Mouse (Mus musculus): ENCODE measurements around the gene Mok. TPM values are rescaled to one million over a fixed set of nuclear protein-coding genes. Genes with fewer than 3 reads are reported as not detected.

Mok gene
- total RNA-seq, 1 experiment: 14.9 TPM

DNA sequence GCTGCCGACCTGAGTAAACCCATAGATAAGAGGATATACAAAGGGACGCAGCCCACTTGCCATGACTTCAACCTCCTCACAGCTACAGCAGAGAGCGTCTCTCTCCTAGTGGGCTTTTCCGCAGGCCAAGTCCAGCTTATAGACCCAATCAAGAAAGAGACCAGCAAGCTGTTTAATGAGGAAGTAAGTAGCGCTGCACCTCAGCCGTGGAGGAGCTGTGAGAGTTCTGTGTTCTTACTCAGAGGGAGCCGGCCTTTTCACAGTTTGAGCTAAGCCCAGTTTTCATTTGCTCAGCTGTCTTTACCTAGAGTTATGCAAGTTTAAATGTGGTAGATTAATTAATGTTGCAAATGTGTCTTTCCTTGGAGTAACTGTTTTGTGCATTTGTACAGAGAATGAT lies 61.4 kb downstream of the Mok start:
- H3K4me3 ChIP-seq (ENCODE audit: insufficient read depth in 1 of 2, low read depth in 1 of 2, low read length in 2 of 2, poor library complexity in 1 of 2, severe bottlenecking in 1 of 2): no peak overlapping the region
- no peaks in the 10 kb centered on the region for H3K9me3 ChIP-seq (ENCODE audit: control insufficient read depth, insufficient read depth, low read depth, low read length)
- H3K4me1 ChIP-seq (ENCODE audit: control insufficient read depth in 2 of 2, insufficient read depth in 2 of 2, low read length in 2 of 2, poor library complexity in 1 of 2): peaks cover 0 to 8% of the 10 kb centered on the region in 2 experiments; a peak in 1 of 4 replicates
- DNase-seq (ENCODE audit: low read depth, low spot score): no peak
- TF ChIP-seq CHD2 (IDR thresholded peaks at IDR 0.05; ENCODE audit: low read depth, low read length): no peak
- TF ChIP-seq HCFC1 (IDR thresholded peaks at IDR 0.05; ENCODE audit: borderline replicate concordance, insufficient read depth, low read length): no peak
- TF ChIP-seq MAFK (IDR thresholded peaks at IDR 0.05; ENCODE audit: insufficient read depth, low read depth, low read length): no peak
- TF ChIP-seq ZC3H11A (IDR thresholded peaks at IDR 0.05; ENCODE audit: borderline replicate concordance, low read depth, low read length): no peak
- TF ChIP-seq ZNF384 (IDR thresholded peaks at IDR 0.05; ENCODE audit: low read depth, low read length): no peak
- H3K36me3 ChIP-seq (ENCODE audit: control insufficient read depth, insufficient read depth, low read length, poor library complexity, severe bottlenecking): peaks cover 4% of the 10 kb centered on the region
- H3K27ac ChIP-seq (ENCODE audit: insufficient read depth, low read depth, low read length, poor library complexity, severe bottlenecking): no peak overlapping the region
- in situ Hi-C loops (cut with MboI; ENCODE audit: low sequenced_read_pairs in 2 of 2, unreplicated experiment in 2 of 2): no loop called here
- H3K9ac ChIP-seq (ENCODE audit: insufficient read depth, low read depth, low read length, poor library complexity, severe bottlenecking): no peak overlapping the region

DNA sequence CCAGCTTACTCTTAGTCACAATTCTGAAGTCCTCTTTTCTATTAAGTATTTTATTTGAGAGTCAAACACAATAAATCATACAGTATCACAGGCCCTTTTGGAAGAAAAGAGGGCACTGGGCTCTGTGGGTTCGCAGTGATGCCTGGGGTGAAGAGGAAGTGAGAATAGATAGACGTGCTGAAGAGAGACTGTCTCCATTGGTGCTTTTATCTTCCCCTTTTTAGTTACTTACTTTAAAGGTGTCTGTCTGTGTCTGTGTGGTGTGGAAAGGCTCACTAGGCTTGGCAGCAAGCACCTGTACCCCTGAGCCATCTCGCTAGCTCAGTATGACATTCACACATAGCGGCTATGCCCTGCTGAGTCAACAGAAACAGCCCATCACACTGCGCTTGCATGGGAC lies 62.9 kb downstream of the Mok start:
- Histone ChIP-seq H3K36me3 (ENCODE audit: control insufficient read depth, insufficient read depth, low read length, poor library complexity, severe bottlenecking) (peaks cover 4% of the 10 kb centered on the region), H3K4me3 (ENCODE audit: insufficient read depth in 1 of 2, low read depth in 1 of 2, low read length in 2 of 2, poor library complexity in 1 of 2, severe bottlenecking in 1 of 2) (no peak overlapping the region), H3K9ac (ENCODE audit: insufficient read depth, low read depth, low read length, poor library complexity, severe bottlenecking) (no peak overlapping the region), H3K27ac (ENCODE audit: insufficient read depth, low read depth, low read length, poor library complexity, severe bottlenecking) (no peak overlapping the region), H3K4me1 (ENCODE audit: control insufficient read depth in 2 of 2, insufficient read depth in 2 of 2, low read length in 2 of 2, poor library complexity in 1 of 2) (peaks cover 0 to 7% of the 10 kb centered on the region in 2 experiments; a peak in 1 of 4 replicates), H3K9me3 (ENCODE audit: control insufficient read depth, insufficient read depth, low read depth, low read length) (no peaks in the 10 kb centered on the region)
- no peak for DNase-seq (ENCODE audit: low read depth, low spot score)
- TF ChIP-seq HCFC1 (IDR thresholded peaks at IDR 0.05; ENCODE audit: borderline replicate concordance, insufficient read depth, low read length) (no peak), ZC3H11A (IDR thresholded peaks at IDR 0.05; ENCODE audit: borderline replicate concordance, low read depth, low read length) (no peak), ZNF384 (IDR thresholded peaks at IDR 0.05; ENCODE audit: low read depth, low read length) (no peak), MAFK (IDR thresholded peaks at IDR 0.05; ENCODE audit: insufficient read depth, low read depth, low read length) (no peak), CHD2 (IDR thresholded peaks at IDR 0.05; ENCODE audit: low read depth, low read length) (no peak)
- in situ Hi-C loops (cut with MboI; ENCODE audit: low sequenced_read_pairs in 2 of 2, unreplicated experiment in 2 of 2): no loop called here

DNA sequence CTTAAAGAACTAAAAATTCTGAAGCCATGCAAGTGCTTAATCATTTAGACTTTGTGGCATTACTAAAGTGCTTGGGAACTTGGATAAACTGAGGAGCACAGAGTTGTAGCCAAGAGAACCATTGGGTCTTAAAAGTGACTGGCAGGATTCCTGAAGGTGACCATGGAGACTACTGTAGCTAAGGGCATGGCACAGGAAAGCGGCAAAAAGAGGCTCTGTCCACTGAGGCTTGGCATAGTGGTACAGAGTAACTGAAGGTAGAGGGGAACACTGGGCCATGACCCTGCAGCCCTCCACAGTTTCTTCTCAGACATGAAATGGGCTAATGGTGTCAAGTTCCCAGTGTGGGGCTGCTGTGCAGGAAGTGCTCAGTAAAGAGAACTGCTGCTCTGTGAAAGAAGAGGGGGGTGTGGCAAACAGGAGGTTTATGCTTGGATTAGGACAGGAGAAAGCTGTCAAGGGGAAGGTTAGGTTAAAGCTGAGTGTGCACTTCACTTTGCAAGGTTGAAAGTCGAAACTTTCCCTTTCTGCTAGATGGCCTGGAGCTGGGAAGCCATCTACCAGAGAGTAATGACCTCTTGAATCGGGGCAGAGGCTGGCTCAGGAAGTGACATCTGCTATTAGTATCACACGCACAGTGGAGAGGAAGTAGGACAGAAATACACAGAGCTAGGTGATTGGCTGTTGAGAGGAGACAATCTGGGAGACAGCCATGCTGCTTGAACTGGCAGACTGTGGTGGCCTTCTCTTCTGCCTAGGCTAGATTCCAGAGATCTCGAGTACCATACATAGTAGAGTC lies 64.9 kb downstream of the Mok start:
- in situ Hi-C loops (cut with MboI; ENCODE audit: low sequenced_read_pairs in 2 of 2, unreplicated experiment in 2 of 2): no loop called here
- Histone ChIP-seq H3K4me1 (ENCODE audit: control insufficient read depth in 2 of 2, insufficient read depth in 2 of 2, low read length in 2 of 2, poor library complexity in 1 of 2) (peaks cover 0 to 7% of the 10 kb centered on the region in 2 experiments; a peak in 1 of 4 replicates), H3K9me3 (ENCODE audit: control insufficient read depth, insufficient read depth, low read depth, low read length) (no peaks in the 10 kb centered on the region), H3K4me3 (ENCODE audit: insufficient read depth in 1 of 2, low read depth in 1 of 2, low read length in 2 of 2, poor library complexity in 1 of 2, severe bottlenecking in 1 of 2) (no peak overlapping the region), H3K27ac (ENCODE audit: insufficient read depth, low read depth, low read length, poor library complexity, severe bottlenecking) (no peak overlapping the region), H3K36me3 (ENCODE audit: control insufficient read depth, insufficient read depth, low read length, poor library complexity, severe bottlenecking) (peaks cover 4% of the 10 kb centered on the region), H3K9ac (ENCODE audit: insufficient read depth, low read depth, low read length, poor library complexity, severe bottlenecking) (no peak overlapping the region)
- DNase-seq (ENCODE audit: low read depth, low spot score): no peak
- no peak for TF ChIP-seq MAFK (IDR thresholded peaks at IDR 0.05; ENCODE audit: insufficient read depth, low read depth, low read length)
- TF ChIP-seq HCFC1 (IDR thresholded peaks at IDR 0.05; ENCODE audit: borderline replicate concordance, insufficient read depth, low read length): no peak
- no peak for TF ChIP-seq CHD2 (IDR thresholded peaks at IDR 0.05; ENCODE audit: low read depth, low read length)
- TF ChIP-seq ZC3H11A (IDR thresholded peaks at IDR 0.05; ENCODE audit: borderline replicate concordance, low read depth, low read length): no peak
- no peak for TF ChIP-seq ZNF384 (IDR thresholded peaks at IDR 0.05; ENCODE audit: low read depth, low read length)

DNA sequence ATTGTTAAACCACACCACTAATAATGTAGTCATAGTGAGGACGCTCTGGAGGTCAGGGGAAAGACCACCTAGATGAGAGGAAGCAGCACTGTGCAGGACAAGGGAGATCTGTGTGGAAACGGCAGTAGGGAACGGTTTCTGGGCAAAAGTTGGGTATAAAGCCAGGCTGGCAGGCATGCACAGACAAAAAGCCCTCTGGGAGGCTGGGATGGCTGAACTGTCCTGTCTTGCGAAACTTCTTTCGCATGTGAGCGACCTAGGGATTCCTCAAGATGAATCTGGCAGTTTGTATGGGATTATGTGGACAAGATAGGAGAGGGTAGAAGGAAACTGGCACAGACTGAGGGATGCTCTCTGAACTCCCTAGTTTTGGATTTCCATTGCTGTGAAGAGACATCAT lies 68.8 kb downstream of the Mok start:
- H3K9me3 ChIP-seq (ENCODE audit: control insufficient read depth, insufficient read depth, low read depth, low read length): no peaks in the 10 kb centered on the region
- no peak overlapping the region for H3K27ac ChIP-seq (ENCODE audit: insufficient read depth, low read depth, low read length, poor library complexity, severe bottlenecking)
- no peak for TF ChIP-seq ZC3H11A (IDR thresholded peaks at IDR 0.05; ENCODE audit: borderline replicate concordance, low read depth, low read length)
- peaks cover 0 to 5% of the 10 kb centered on the region in 2 experiments; a peak in 1 of 4 replicates for H3K4me1 ChIP-seq (ENCODE audit: control insufficient read depth in 2 of 2, insufficient read depth in 2 of 2, low read length in 2 of 2, poor library complexity in 1 of 2)
- H3K9ac ChIP-seq (ENCODE audit: insufficient read depth, low read depth, low read length, poor library complexity, severe bottlenecking): no peak overlapping the region
- no peak for DNase-seq (ENCODE audit: low read depth, low spot score)
- H3K4me3 ChIP-seq (ENCODE audit: insufficient read depth in 1 of 2, low read depth in 1 of 2, low read length in 2 of 2, poor library complexity in 1 of 2, severe bottlenecking in 1 of 2): no peak overlapping the region
- H3K36me3 ChIP-seq (ENCODE audit: control insufficient read depth, insufficient read depth, low read length, poor library complexity, severe bottlenecking): no peaks in the 10 kb centered on the region
- in situ Hi-C loops (cut with MboI; ENCODE audit: low sequenced_read_pairs in 2 of 2, unreplicated experiment in 2 of 2): no loop called here

Measured in ES-E14 (cell line).